Mouse (Mus musculus) heart, postnatal 0 days (tissue): Measurements from ENCODE around the gene Atrn. TPM values are rescaled to one million over a fixed set of nuclear protein-coding genes. Genes with fewer than 3 reads are reported as not detected.

Experiments
- ATAC-seq: fragments of 200-750 bp; cut with Nextera tagmentation; 2 replicates; pipeline ENCODE4 v1.8.0; 2017; ENCODE audit warnings: low read depth, moderate number of reproducible peaks, moderate library complexity; ENCODE audit not compliant: insufficient read depth
- DNase-seq: peaks from one replicate; pipeline ENCODE4 v3.0.0-alpha.2; 2016; ENCODE audit warnings: low spot score
- H3K27ac ChIP-seq: fragments of 300-500 bp; sonication (generic); 2 replicates; pipeline ENCODE4 v1.5.1; 2014; ENCODE audit warnings: low read depth, mild to moderate bottlenecking
- H3K27me3 ChIP-seq: fragments of 300-500 bp; sonication (generic); 2 replicates; pipeline ENCODE4 v1.6.1; 2014; ENCODE audit warnings: low read length, mixed read lengths; ENCODE audit not compliant: control insufficient read depth, insufficient read depth
- H3K36me3 ChIP-seq: fragments of 300-500 bp; sonication (generic); replicated peaks from 2 replicates; pipeline ENCODE4 v1.6.1; 2014; ENCODE audit warnings: low read length, mixed read lengths; ENCODE audit not compliant: control insufficient read depth, insufficient read depth
- H3K4me1 ChIP-seq: fragments of 300-500 bp; sonication (generic); 2 replicates; pipeline ENCODE4 v1.6.1; 2014; ENCODE audit warnings: antibody characterized with exemption; ENCODE audit not compliant: control insufficient read depth, insufficient read depth
- H3K4me2 ChIP-seq: fragments of 300-500 bp; sonication (generic); 2 replicates; pipeline ENCODE4 v1.6.1; 2014; ENCODE audit warnings: low read depth, mild to moderate bottlenecking, low read length, moderate library complexity
- H3K4me3 ChIP-seq: fragments of 300-500 bp; sonication (generic); 2 replicates; pipeline ENCODE4 v1.5.1; 2014; ENCODE audit warnings: low read depth, low read length
- H3K9ac ChIP-seq: fragments of 300-500 bp; sonication (generic); replicated peaks from 2 replicates; pipeline ENCODE4 v1.6.1; 2014; ENCODE audit warnings: low read depth, low read length, mixed read lengths
- H3K9me3 ChIP-seq: fragments of 300-500 bp; sonication (generic); replicated peaks from 2 replicates; pipeline ENCODE4 v1.6.1; 2016; ENCODE audit warnings: low read length; ENCODE audit not compliant: control insufficient read depth
- CTCF ChIP-seq: IDR thresholded peaks from 2 replicates; pipeline ENCODE4 v1.5.1; 2016; ENCODE audit warnings: antibody characterized with exemption, control low read depth, low read depth
- EP300 ChIP-seq: IDR thresholded peaks from 2 replicates; pipeline ENCODE4 v1.6.1; 2016; ENCODE audit warnings: antibody characterized with exemption, low read depth
- WGBS: fragments of 180-500 bp; shearing (Covaris S2); extraction: QIAGEN DNeasy Blood & Tissue Kit; methylation state at CpG from one replicate; pipeline ENCODE4 v1.1.7; 2014; 5-methylcytosine and 5-hydroxymethylcytosine counted together
- polyA plus RNA-seq: library from polyadenylated mRNA; unstranded; fragments of >200 nt; fragmentation: Nextera tagmentation; extraction: Ambion mirVana; gene quantifications from 2 replicates; pipeline ENCODE4 v1.2.1, GENCODE M21; 2015
- total RNA-seq: library from RNA; depleted of rRNA; stranded (reverse); fragments of >200 nt; gene quantifications from 2 replicates; pipeline ENCODE4 v1.2.3, GENCODE M21; 2014; ENCODE audit warnings: low replicate concordance

Atrn gene
- total and polyA plus RNA-seq, 2 experiments from 2014 or later: 3.2 to 20.7 TPM

DNA sequence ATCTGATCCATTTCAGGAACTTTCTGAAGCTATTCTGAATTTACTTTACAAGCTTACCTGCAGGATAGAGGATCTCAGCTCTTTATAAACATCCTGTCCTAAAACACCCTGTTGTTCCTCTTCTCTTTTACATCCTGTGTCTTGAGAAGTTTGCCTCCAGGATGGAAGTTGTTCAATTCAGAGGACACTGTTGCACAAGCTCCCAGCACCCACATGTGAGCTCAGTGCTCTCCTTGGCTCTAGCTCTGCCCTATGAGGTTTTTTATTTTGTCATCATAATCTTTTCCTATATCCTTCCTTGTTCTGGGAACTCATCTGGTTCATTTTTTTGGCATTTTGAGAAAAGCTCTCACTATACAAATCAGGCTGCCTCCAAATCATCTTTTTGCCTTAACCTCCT, 130.5 kb downstream of the Atrn start:
- no peak overlapping the region for H3K9ac ChIP-seq
- no peak for ATAC-seq

DNA sequence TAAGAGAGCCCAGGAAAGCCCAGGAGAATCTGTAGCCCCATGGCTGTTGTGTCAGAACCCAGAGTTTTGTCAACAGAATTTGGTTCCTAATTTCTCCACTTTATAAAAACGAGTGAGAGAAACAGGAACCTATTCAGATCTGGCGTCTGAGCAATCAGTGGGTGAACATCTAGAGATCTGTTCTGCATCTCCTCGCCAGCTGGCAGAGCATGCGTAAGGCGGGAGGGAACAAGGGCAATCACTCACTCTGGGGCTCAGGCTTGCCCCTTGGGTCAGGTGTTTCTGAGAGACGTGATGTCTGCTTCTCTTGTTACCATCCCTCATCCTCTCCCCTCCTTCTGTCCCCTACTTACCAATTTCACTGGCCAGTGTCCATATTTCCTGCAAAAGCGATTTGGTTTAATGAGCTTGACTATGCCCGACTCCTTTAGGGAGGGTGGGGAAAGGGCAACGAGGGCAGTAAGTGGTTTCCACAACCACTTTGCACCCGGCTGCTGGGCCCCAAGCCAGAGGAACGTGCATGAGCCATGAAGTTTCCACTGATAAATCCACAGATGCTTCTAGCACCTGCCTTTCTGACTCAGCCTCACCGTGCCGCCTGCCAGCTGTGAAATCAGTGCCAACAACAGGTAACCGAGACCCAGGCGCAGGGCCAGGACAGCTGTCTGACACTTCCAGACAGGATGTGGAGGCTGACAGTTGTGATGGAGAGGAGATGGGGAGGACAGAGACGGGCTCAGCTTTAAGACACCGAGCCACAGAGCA, 131.1 kb downstream of the Atrn start:
- Histone ChIP-seq H3K27me3 (peaks cover 44% of the 10 kb centered on the region), H3K36me3 (no peaks in the 10 kb centered on the region), H3K4me1 (peaks cover 9% of the 10 kb centered on the region), H3K4me2 (no peak overlapping the region), H3K27ac (no peak overlapping the region), H3K9me3 (peaks cover 9% of the 10 kb centered on the region), H3K4me3 (no peak overlapping the region), H3K9ac (no peak overlapping the region)
- no peak; the same call in 1 of the 2 replicates for TF ChIP-seq EP300
- TF ChIP-seq CTCF: no peak
- DNase-seq: peak; percentile 84
- WGBS: 21% methylated on average over 17 of the region's 17 CpGs
- ATAC-seq: peak; percentile 75

More for the DNA sequence above, 130.5 kb downstream of the Atrn start:
- H3K4me3 ChIP-seq: no peak overlapping the region
- TF ChIP-seq CTCF (no peak), EP300 (no peak)
- peaks cover 37% of the 10 kb centered on the region for H3K27me3 ChIP-seq
- H3K4me2 ChIP-seq: no peak overlapping the region
- peaks cover 8% of the 10 kb centered on the region for H3K4me1 ChIP-seq
- no peaks in the 10 kb centered on the region for H3K36me3 ChIP-seq
- H3K9me3 ChIP-seq: peaks cover 9% of the 10 kb centered on the region
- H3K27ac ChIP-seq: no peak overlapping the region
- no peak for DNase-seq

DNA sequence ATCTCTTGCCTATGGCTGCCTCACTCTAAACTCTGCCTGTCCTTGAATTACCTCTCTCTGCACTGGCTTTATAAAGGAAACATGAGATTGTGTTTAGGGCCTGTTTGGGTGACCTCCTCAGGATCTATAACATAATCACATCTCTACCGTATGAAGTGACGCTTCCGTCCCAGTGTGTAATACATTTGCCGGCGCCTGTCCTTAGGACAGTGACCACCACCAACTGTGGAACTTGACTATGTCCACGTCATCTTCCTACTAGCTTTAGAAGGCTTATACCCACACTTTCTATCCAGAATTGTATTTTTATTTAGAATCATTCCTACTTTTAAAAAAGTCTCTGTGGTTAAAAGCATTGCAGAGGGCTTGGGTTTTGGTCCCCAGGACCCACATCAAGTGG, 131.9 kb downstream of the Atrn start:
- H3K27ac ChIP-seq: no peak overlapping the region

DNA sequence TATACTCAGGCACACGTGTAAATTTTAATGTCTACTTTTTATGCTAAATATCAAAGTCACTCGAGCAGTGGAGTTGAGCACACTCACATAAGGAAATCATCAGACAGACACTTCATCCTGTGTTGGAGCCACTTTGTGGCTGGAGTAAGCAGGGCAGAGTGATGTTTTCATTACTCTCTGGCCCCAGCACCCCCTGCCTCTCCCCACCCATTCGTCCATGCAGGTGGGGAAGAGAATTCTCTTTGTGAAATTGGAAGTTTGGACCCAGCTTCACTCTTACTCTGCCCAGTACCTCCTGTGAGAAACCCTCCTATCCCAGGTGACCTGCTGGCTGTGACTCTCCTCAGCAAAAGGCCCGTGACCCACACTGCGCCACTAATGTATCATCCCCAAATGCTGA, 132.4 kb downstream of the Atrn start:
- Histone ChIP-seq H3K27me3 (peaks cover 53% of the 10 kb centered on the region), H3K27ac (no peak overlapping the region)
- ATAC-seq: no peak

More for the DNA sequence above, 131.9 kb downstream of the Atrn start:
- H3K9me3 ChIP-seq: peaks cover 9% of the 10 kb centered on the region
- no peak overlapping the region for H3K4me3 ChIP-seq
- DNase-seq (no peak), ATAC-seq (no peak)
- peaks cover 9% of the 10 kb centered on the region for H3K4me1 ChIP-seq
- H3K27me3 ChIP-seq: peaks cover 52% of the 10 kb centered on the region
- H3K36me3 ChIP-seq: no peaks in the 10 kb centered on the region
- H3K4me2 ChIP-seq: no peak overlapping the region
- 92% methylated on average over 6 of the region's 6 CpGs for WGBS
- H3K9ac ChIP-seq: no peak overlapping the region
- TF ChIP-seq EP300: no peak

DNA sequence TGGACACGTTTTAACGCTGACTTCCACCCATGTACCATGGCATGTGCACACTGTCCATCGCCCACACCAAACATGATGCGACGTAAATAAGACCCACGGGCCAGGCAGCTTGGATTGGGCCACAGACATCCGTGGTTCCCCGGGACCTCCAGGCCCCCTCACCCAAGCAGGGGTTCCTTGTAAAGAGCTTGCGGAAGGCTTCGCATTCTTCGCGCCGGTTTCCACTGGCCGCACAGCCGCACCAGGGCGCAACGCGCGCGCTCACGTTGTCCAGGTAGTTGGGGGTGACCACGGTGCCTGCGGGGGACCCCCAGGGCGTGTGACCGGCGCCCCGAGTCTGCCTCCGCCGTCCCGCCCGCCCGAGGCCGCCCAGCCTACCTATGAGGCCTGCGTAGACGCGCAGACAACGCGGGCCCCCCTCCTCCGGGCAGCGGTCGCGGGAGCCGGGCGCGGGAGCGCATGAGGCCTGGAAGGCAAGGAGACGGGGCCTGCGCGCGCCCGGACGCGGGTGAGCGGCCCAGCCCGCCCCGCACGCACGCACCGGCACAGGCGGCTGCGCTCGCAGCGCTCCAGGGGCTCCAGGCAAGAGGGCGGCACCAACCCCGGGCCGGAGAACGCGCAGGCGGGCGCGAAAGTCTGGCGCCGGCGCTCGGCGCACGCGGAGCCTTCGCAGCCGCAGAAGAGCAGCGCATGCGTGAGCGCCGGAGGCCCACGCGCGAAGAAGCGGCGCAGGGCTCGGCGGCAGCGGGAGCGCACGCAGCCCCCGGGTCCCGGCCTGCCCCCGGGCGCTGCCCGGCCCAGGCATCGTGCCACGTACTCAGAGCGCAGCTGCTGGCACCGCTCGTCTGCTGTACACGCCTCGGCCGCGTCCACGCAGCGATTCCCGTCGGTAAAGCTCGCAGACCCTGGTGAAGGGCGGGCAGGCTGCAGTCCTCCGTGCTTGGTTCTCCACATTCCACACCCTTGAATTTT, 134.8 kb downstream of the Atrn start:
- 5% methylated on average over 104 of the region's 115 CpGs for WGBS
- no peaks in the 10 kb centered on the region for H3K36me3 ChIP-seq
- H3K4me2 ChIP-seq: peak overlapping the region; percentile 87
- no peaks in the 10 kb centered on the region for H3K9me3 ChIP-seq
- peaks cover 23% of the 10 kb centered on the region for H3K4me1 ChIP-seq
- no peak overlapping the region for H3K27ac ChIP-seq
- H3K4me3 ChIP-seq: peak overlapping the region; percentile 53
- 0 out of 2 replicates have a peak, but pooled peaks have one; percentile 22 for ATAC-seq
- TF ChIP-seq EP300 (no peak), CTCF (no peak)
- H3K27me3 ChIP-seq: peaks cover 46% of the 10 kb centered on the region
- DNase-seq: no peak
- H3K9ac ChIP-seq: peak overlapping the region; percentile 17

More for the DNA sequence above, 132.4 kb downstream of the Atrn start:
- Histone ChIP-seq H3K4me2 (no peak overlapping the region), H3K4me1 (peaks cover 9% of the 10 kb centered on the region), H3K4me3 (no peak overlapping the region), H3K36me3 (no peaks in the 10 kb centered on the region), H3K9ac (no peak overlapping the region), H3K9me3 (peaks cover 4% of the 10 kb centered on the region)
- TF ChIP-seq EP300 (no peak), CTCF (no peak)
- no peak for DNase-seq
- WGBS: 85% methylated on average over 5 of the region's 5 CpGs
